Mouse (Mus musculus) hindbrain, embryonic 10.5 days (tissue): ENCODE measurements at regions not wholly inside any gene's neighbourhood (a gene's known extent, or its start where the extent isn't known, plus 50 kb on each side); places are given as distances from the start of the nearest gene placed in this dataset.

ENCODE experiments used
- DNase-seq: peaks from one replicate; pipeline ENCODE4 v3.0.0-alpha.2; 2017; ENCODE audit warnings: low spot score
- H3K27ac ChIP-seq: fragments of 300-500 bp; sonication (generic); 2 replicates; pipeline ENCODE4 v1.5.1; 2016; ENCODE audit warnings: mild to moderate bottlenecking, moderate library complexity
- H3K27me3 ChIP-seq: fragments of 300-500 bp; sonication (generic); 2 replicates; pipeline ENCODE4 v1.6.1; 2016; ENCODE audit warnings: mild to moderate bottlenecking; ENCODE audit not compliant: poor library complexity, insufficient read depth, severe bottlenecking
- H3K36me3 ChIP-seq: fragments of 300-500 bp; sonication (generic); 2 replicates; pipeline ENCODE4 v1.6.1; 2016; ENCODE audit warnings: mild to moderate bottlenecking, moderate library complexity
- H3K4me1 ChIP-seq: fragments of 300-500 bp; sonication (generic); replicated peaks from 2 replicates; pipeline ENCODE4 v1.6.1; 2016; ENCODE audit warnings: mild to moderate bottlenecking
- H3K4me3 ChIP-seq: fragments of 300-500 bp; sonication (generic); 2 replicates; pipeline ENCODE4 v1.5.1; 2016; ENCODE audit warnings: mild to moderate bottlenecking, moderate library complexity
- H3K9me3 ChIP-seq: fragments of 300-500 bp; sonication (generic); 2 replicates; pipeline ENCODE4 v1.6.1; 2016; ENCODE audit warnings: mild to moderate bottlenecking, moderate library complexity
- WGBS: fragments of 180-500 bp; shearing (Covaris S2); methylation state at CpG from one replicate; pipeline ENCODE4 v1.1.7; 2016; 5-methylcytosine and 5-hydroxymethylcytosine counted together

- no peak for DNase-seq
- H3K4me3 ChIP-seq: no peak overlapping the region
- no peaks in the 10 kb centered on the region for H3K36me3 ChIP-seq
- peaks cover 52% of the 10 kb centered on the region for H3K27me3 ChIP-seq
- 89% methylated on average over 15 of the region's 15 CpGs for WGBS
- no peaks in the 10 kb centered on the region for H3K9me3 ChIP-seq
- peak overlapping the region; percentile 73; the same call in 1 of the 2 replicates for H3K27ac ChIP-seq
- H3K4me1 ChIP-seq: peaks cover 26% of the 10 kb centered on the region
Measured at GRCm38 (mm10) chr8:92115479-92116267, 241.8 kb upstream of the Irx5 start.

- 25% methylated on average over 22 of the region's 22 CpGs for WGBS
- H3K36me3 ChIP-seq: no peaks in the 10 kb centered on the region
- peaks cover 26% of the 10 kb centered on the region for H3K4me1 ChIP-seq
- peak overlapping the region; percentile 24 for H3K4me3 ChIP-seq
- peaks cover 41% of the 10 kb centered on the region for H3K27me3 ChIP-seq
- DNase-seq: peak; percentile 55
- peak overlapping the region; percentile 73 for H3K27ac ChIP-seq
- no peaks in the 10 kb centered on the region for H3K9me3 ChIP-seq
Measured at GRCm38 (mm10) chr8:92114311-92115275, 242.8 kb upstream of the Irx5 start.

GRCm38 (mm10) chr8:92113901-92114300 lies 243.5 kb upstream of the Irx5 start:
- peak; percentile 45 for DNase-seq
- peak overlapping the region; percentile 24 for H3K4me3 ChIP-seq
- no peaks in the 10 kb centered on the region for H3K9me3 ChIP-seq
- 9% methylated on average over 9 of the region's 9 CpGs for WGBS
- H3K27ac ChIP-seq: peak overlapping the region; percentile 73; the same call in 1 of the 2 replicates
- H3K36me3 ChIP-seq: no peaks in the 10 kb centered on the region
- H3K4me1 ChIP-seq: peaks cover 26% of the 10 kb centered on the region
- H3K27me3 ChIP-seq: peaks cover 34% of the 10 kb centered on the region

GRCm38 (mm10) chr8:92113386-92113785 lies 244.0 kb upstream of the Irx5 start:
- H3K36me3 ChIP-seq: no peaks in the 10 kb centered on the region
- peaks cover 26% of the 10 kb centered on the region for H3K4me1 ChIP-seq
- WGBS: 40% methylated on average over 4 of the region's 4 CpGs
- H3K27me3 ChIP-seq: peaks cover 29% of the 10 kb centered on the region
- H3K4me3 ChIP-seq: no peak overlapping the region
- DNase-seq: no peak
- H3K9me3 ChIP-seq: no peaks in the 10 kb centered on the region
- peak overlapping the region; percentile 73; the same call in 1 of the 2 replicates for H3K27ac ChIP-seq

GRCm38 (mm10) chr8:92104561-92104960 lies 252.9 kb upstream of the Irx5 start:
- WGBS: 66% methylated on average over 6 of the region's 6 CpGs
- no peaks in the 10 kb centered on the region for H3K36me3 ChIP-seq
- H3K27ac ChIP-seq: no peak overlapping the region
- H3K4me3 ChIP-seq: no peak overlapping the region
- no peak for DNase-seq
- peaks cover 2% of the 10 kb centered on the region; the same call in 1 of the 2 replicates for H3K27me3 ChIP-seq
- no peaks in the 10 kb centered on the region for H3K4me1 ChIP-seq
- no peaks in the 10 kb centered on the region for H3K9me3 ChIP-seq

GRCm38 (mm10) chr8:92102521-92102920 lies 254.9 kb upstream of the Irx5 start:
- H3K36me3 ChIP-seq: no peaks in the 10 kb centered on the region
- WGBS: 91% methylated on average over 4 of the region's 4 CpGs
- DNase-seq: no peak
- H3K4me3 ChIP-seq: no peak overlapping the region
- H3K9me3 ChIP-seq: no peaks in the 10 kb centered on the region
- no peaks in the 10 kb centered on the region for H3K4me1 ChIP-seq
- no peak overlapping the region for H3K27ac ChIP-seq
- peaks cover 2% of the 10 kb centered on the region; the same call in 1 of the 2 replicates for H3K27me3 ChIP-seq

GRCm38 (mm10) chr8:92095276-92095675 lies 262.1 kb upstream of the Irx5 start:
- Histone ChIP-seq H3K4me3 (no peak overlapping the region), H3K27me3 (peaks cover 24% of the 10 kb centered on the region), H3K36me3 (no peaks in the 10 kb centered on the region), H3K4me1 (peaks cover 13% of the 10 kb centered on the region; the same call in 1 of the 2 replicates), H3K9me3 (no peaks in the 10 kb centered on the region), H3K27ac (no peak overlapping the region)
- WGBS: 46% methylated on average over 12 of the region's 12 CpGs
- no peak for DNase-seq

- Histone ChIP-seq H3K36me3 (no peaks in the 10 kb centered on the region), H3K27me3 (peaks cover under 1% of the 10 kb centered on the region; the same call in 1 of the 2 replicates), H3K4me3 (no peak overlapping the region), H3K27ac (no peak overlapping the region), H3K4me1 (peaks cover 10% of the 10 kb centered on the region), H3K9me3 (no peaks in the 10 kb centered on the region)
- 63% methylated on average over 2 of the region's 2 CpGs for WGBS
- DNase-seq: no peak
Measured at GRCm38 (mm10) chr8:92084124-92084523, 273.3 kb upstream of the Irx5 start.

GRCm38 (mm10) chr8:92081900-92082299 lies 275.5 kb upstream of the Irx5 start:
- peaks cover 4% of the 10 kb centered on the region; the same call in 1 of the 2 replicates for H3K27me3 ChIP-seq
- no peak overlapping the region for H3K27ac ChIP-seq
- 89% methylated on average over 6 of the region's 6 CpGs for WGBS
- H3K4me1 ChIP-seq: peaks cover 13% of the 10 kb centered on the region
- H3K36me3 ChIP-seq: no peaks in the 10 kb centered on the region
- no peak for DNase-seq
- H3K4me3 ChIP-seq: no peak overlapping the region
- no peaks in the 10 kb centered on the region for H3K9me3 ChIP-seq

- Histone ChIP-seq H3K9me3 (no peaks in the 10 kb centered on the region), H3K36me3 (no peaks in the 10 kb centered on the region), H3K4me3 (no peak overlapping the region), H3K4me1 (peaks cover 13% of the 10 kb centered on the region), H3K27me3 (peaks cover 5% of the 10 kb centered on the region), H3K27ac (no peak overlapping the region)
- no peak for DNase-seq
- 87% methylated on average over 8 of the region's 8 CpGs for WGBS
Measured at GRCm38 (mm10) chr8:92080852-92081251, 276.6 kb upstream of the Irx5 start.

GRCm38 (mm10) chr8:92077611-92078010 lies 275.7 kb upstream of the Irx3 start:
- peaks cover 29% of the 10 kb centered on the region for H3K27me3 ChIP-seq
- H3K27ac ChIP-seq: no peak overlapping the region
- no peak for DNase-seq
- H3K4me3 ChIP-seq: no peak overlapping the region
- peaks cover 11% of the 10 kb centered on the region for H3K4me1 ChIP-seq
- H3K9me3 ChIP-seq: no peaks in the 10 kb centered on the region
- H3K36me3 ChIP-seq: no peaks in the 10 kb centered on the region
- 59% methylated on average over 7 of the region's 7 CpGs for WGBS

- no peak overlapping the region for H3K4me3 ChIP-seq
- H3K27me3 ChIP-seq: peaks cover 75% of the 10 kb centered on the region
- no peaks in the 10 kb centered on the region for H3K9me3 ChIP-seq
- H3K27ac ChIP-seq: no peak overlapping the region
- peaks cover 32% of the 10 kb centered on the region for H3K4me1 ChIP-seq
- no peak for DNase-seq
- H3K36me3 ChIP-seq: no peaks in the 10 kb centered on the region
- 11% methylated on average over 6 of the region's 6 CpGs for WGBS
Measured at GRCm38 (mm10) chr8:92072254-92072615, 270.4 kb upstream of the Irx3 start.
